Comparison of ENCODE assay signal across 15 mouse cellular contexts in genomic region chr3:139662241-139662640, GRCm38 (mm10).
"Had no signal": no experiment of that assay in that cellular context is flagged by ENCODE, and none has a peak within 500 bp of the region (broad histone marks: within the 10 kb centered on the region; RNA-seq: fewer than 3 reads in every experiment).

No protein-coding gene starts in this region.

- DNase-seq: liver, postnatal 0 days; lung, adult 2 months; lung, postnatal 14 days; lung, postnatal 36 days; midbrain, embryonic 14.5 days; retina, postnatal 1 day; right cerebral cortex, adult 18-20 months; right cerebral cortex, postnatal 25 days; right cerebral cortex, postnatal 4 days; spleen, adult 18-20 months; thymus, adult 18-20 months; thymus, postnatal 14 days; thymus, postnatal 36 days had no signal

- ATAC-seq: liver, postnatal 0 days; lung, postnatal 0 days; midbrain, embryonic 16.5 days had no signal
